Mouse (Mus musculus): ENCODE data around the gene Srp14. TPM values are rescaled to one million over a fixed set of nuclear protein-coding genes. Genes with fewer than 3 reads are reported as not detected.

The Srp14 gene
- 23.6 and 77.0 TPM in 2 replicates for polyA plus RNA-seq (2012)

DNA sequence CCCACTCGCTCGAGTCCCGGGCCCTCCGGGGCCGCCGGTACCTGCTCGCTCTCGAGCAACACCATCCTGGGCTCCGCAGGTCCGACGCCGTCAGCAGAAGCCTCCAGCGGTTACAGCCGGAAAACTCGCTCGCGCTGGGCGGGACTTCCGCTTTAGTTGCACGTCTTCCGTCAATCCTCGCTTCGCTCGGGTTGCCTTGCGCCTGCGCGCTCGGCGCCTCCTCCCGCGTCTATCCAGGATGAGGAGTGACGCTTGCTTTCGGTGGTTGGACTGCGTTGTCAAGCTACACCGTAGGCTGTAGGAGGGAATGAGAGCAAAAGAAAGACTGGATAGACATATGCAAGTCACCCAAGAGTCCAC lies at the start of gene Srp14:
TSS of gene Srp14 (minus strand) at position 162 of the 360 bp plus-strand sequence.
- TF ChIP-seq GATA1 (IDR thresholded peaks at IDR 0.05; ENCODE audit: low read length), result no peak

DNA sequence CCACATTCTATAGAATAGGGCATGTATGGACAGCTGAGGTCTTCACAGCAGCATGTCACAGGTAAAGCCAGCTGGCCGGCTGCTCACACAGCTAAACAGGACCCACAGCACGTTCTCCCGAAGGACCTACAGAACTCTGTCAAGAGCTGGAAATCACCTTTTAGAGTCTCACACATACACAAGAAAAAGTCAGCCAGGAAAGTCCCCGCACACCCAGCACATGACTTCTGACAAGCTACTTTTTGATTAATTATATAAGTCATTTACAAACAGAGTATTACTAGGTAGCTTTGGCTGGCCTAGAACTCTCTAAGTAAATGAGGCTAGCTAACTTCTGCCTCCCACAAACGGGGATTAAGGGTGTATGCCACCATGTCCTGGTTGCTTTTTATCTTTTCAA lies 47.0 kb upstream of the Srp14 start:
- TF ChIP-seq GATA1 (IDR thresholded peaks at IDR 0.05; ENCODE audit: low read length), result no peak

DNA sequence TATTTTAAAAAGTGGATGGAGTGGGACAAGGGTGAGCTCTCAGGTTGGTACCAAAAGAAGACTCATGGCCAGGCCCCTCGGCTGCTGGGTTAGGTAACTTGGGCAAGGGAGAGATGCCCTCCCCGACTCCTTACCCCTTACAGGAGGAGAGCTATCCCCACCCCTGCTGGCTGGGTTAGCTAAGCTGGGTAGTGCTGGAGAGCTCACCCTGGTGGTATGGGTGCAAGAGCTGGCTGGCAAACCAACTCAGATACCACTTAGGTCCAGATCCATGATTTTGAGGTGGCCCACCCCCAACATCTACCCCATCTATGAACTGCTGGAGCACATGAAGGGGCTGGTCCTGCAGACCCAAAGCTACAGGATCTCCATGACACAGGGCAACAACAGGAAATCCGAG lies 45.3 kb upstream of the Srp14 start:
- TF ChIP-seq GATA1 (IDR thresholded peaks at IDR 0.05; ENCODE audit: low read length), result no peak

DNA sequence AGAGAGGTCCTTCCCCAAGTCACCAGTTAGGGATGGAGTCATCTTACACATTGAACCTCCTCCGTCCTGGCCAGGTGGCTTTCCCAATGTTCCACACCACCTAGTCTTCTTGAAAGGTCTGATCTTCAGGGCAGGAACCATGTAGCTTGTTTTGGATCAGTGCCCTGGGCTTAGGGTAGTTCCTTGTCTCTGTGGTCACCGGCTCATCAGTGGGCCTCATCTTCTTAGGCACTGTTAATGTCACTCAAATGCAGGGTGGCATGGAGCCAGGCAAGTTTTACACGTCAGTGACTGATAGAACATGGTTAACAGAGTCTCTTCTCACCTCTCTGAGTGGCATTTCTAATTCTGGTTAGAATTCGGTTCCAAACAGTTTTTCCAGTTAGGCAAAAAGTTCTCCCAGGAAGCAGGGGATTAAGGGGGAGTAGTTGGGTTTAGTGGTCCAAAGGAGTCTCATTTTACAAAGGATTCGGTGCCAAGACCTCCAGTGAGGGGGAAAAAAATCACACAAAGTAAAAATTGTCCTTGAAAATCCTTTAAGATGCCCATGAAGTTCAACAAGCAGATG lies 43.7 kb upstream of the Srp14 start:
- no peak for TF ChIP-seq GATA1 (IDR thresholded peaks at IDR 0.05; ENCODE audit: low read length)

DNA sequence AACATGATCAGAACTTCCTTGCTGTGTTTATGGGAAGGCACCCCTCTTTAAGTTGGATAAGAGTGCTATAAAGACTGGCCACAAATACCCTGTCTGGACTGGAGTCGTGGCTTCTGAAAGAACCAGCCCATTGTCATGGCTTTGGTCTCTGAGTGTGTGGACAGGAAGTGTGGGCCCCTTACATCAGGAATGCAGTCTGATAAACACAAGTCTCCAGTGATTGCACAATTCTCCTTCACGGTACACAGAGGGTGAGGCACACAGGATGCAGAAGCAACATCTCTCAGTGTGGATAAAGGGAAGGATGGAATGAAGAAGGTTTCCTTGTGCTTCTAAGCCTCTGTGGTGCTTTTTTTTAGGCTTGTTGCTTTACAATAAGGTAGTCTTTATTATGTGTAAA lies 42.8 kb upstream of the Srp14 start:
- no peak for TF ChIP-seq GATA1 (IDR thresholded peaks at IDR 0.05; ENCODE audit: low read length)

DNA sequence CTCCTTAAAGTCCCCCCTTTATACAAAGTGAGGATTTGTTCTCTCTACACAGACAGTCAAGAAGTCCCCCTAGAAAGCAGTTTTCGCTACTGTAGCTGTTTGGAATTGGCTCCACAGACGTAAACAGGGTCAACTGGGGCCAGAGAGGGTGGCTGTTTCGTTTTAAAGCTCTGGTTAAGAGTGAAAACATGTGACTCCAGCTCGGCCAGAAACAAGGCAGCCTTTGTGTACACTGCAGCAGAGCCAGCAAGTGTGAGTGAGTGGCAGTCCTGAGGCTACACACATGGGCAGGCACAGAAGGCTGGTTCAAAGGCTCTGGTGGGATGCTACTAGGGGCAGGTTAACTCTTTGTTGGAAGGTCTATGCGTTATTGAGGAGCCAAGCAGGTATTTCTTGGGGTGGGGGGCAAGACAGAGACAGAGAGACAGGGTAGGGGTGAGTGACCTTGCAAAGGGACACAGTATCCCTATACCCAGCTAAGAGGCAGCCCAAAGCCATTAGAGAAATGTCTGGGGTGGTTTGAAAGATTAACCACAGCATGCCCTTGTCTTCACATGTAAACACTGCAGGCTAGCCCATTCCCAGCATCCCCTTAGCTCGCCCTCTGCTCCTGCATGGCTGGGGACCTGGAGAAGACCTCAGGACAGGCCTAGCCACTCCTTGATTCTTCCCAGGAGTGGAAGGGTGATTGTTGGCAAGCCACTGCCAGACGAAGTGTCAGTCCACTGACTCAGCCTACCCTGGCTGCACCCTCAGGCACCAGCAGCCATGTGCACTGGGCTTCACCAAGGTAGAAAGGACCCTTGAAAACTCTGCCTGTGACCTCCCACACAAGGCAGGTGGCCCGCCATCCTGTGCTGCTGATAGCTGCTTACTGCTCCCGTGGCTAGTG lies 40.8 kb upstream of the Srp14 start:
- TF ChIP-seq GATA1 (IDR thresholded peaks at IDR 0.05; ENCODE audit: low read length), result no peak

DNA sequence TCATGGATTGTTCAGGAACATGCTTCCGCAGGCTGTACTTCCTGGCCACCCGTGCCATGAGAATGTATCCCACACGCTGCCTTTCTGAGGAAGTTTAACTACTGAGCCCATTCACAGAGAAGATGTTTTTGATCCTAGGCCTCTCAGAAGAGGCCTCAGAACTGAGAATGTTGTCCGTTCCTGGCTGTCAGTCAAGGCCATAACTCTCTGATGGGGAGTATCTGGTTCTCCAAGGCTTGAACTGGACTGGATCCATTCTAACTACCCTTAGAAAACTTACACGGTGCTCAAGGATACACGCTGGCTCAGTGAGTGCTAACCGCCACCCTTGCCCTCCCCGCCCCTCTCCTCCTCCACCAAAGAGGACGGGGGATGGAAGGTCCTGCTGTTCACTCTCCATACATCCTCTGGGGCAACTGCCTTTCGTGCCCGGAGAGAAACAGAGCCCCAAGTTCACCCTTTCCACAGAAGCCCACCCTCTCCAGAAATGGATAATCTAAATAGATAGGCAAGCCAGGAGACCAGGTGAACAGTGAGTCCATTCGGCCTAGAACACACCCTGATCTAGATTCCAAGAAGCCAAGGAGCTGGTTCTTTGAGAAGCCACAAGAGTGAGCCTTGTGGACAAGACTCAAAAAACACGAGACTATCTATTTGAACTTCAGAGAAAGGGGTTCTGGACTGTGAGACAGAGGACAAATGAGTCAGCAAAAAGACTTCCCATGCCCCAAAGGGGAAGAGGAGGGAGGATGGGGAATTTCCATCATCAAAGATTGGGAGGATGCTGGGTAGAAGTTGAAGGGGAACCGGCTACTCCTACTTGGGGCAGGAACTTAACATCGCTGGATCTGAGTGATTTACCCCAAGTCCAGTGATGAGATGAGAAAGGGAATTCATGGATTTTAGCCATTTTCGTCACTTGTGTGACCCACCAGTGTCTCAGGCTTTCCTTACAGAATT lies 33.2 kb upstream of the Srp14 start:
- TF ChIP-seq GATA1 (IDR thresholded peaks at IDR 0.05; ENCODE audit: low read length), result no peak

DNA sequence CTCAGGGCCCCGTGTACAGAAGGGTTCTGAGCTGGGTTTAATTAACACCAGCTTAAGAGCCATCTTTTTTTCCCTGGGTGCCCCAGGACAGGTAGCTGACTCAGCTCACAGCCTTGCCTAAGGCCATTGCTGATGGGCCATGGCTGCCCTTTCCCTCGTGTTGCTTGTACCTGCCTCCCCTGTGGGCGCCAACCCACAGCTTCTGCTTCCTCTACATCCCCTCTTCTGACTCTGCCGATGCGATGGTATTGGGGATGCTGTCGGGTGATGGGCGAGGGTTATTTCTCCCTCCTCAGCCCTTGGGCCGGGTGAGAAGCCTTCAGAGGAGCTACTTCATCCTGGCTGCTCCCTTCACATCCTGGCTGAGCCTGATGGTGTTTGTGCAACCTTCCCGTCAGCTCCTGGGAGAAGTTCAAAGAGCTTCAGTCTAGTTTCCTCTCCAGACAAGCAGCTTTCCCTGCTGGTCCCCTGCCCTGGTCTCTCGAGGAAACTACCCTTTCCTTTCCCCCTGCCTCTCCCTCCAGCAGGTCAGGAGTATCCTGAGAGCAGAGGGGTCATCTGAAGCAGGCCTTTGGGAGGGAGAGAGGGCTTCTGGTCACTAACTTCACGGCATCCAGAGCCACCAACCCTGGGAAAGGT lies 32.4 kb upstream of the Srp14 start:
- no peak for TF ChIP-seq GATA1 (IDR thresholded peaks at IDR 0.05; ENCODE audit: low read length)

DNA sequence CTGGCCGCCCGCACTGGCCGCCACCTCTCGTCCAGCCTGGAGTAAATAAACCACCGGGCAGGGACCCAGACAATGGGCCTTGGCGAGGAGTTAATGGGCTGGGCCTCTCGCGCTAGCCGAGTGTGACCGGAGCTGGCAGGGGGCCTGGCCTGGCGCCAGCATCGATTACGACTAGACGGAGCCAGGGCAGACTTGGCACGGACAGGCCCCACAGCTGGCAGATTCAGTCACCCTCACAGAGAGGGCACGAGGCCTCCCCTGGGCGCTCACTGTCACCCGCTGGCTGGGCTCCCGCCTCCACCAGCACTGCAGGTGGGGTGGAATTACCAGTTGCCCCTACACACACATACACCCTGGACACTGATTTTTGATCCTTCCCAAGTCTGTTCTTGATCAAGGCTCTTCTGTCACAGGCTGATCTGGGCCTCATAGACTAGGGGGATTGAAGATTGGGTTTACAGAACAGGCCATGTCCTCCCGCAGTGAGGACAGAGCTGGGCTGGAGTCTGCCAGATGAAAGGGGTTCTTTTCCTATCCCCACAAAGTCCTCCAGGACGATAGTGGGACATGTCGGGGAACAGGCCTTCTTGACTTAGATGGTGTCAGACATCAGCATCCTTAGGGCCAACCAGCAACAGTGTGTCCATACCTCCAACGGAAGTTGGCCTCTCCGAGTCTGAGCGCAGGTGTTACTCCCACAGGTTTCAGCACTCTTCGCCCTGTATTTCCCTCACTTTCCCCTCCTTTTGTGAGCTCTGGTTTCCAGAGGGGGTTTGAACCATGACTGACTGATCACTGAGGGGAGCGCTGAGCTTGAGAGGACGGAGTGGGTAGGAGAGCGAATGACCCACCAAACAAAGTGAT lies 31.2 kb upstream of the Srp14 start:
- TF ChIP-seq GATA1 (IDR thresholded peaks at IDR 0.05; ENCODE audit: low read length), result no peak

DNA sequence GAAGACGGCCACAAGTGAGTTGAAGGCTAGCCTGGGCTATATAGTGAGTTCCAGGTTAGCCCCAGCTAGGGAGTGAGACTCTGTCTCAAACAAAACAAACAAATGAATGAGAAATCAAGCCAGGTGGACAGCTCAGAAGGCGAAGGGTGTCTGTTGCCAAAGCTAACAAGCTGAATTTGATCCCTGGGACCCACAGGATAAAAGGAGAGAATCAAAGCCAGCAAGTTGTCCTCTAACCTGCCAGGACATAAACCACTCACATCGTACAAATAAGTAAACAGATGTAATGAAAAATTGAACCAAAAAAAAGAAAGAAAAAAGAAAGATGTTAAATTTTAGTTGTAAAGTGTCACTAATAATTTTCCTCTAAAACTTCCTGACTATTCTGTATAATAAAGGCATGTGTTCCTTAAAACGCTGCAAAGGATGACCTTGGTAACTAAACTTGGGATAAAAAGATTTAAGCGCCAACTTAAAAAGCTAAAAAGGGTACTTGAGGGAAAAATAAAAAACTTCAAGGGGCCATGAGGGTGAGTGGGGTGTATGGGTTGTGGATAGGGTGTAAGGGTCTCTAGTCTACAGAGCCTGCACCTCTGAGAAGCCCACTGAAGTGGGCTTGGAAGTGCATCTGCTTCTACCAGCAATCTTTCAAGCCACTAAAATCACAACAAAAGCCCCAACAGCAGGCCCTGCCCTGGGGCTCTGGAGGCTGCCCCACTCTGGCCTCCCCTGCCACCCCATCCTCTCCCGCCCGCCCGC lies 30.4 kb upstream of the Srp14 start:
- no peak for TF ChIP-seq GATA1 (IDR thresholded peaks at IDR 0.05; ENCODE audit: low read length)

DNA sequence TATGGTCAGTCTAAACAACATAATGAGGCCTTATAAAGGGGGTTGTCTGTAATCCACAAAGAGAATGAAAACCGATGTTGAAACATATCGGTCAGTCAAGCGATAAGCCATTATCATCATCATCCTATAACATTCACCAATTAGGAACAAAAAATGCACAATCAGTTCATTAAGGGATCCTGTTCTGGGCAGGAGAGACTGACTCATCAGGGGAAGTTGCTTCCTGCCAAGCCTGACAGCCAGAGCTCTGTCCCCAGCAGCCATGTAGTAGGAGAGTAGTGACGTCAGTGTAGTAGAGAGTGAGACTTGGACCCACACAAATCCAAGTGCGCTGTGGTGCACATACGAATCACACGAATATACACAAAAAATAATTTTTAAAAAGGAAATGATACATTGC lies 27.6 kb upstream of the Srp14 start:
- no peak for TF ChIP-seq GATA1 (IDR thresholded peaks at IDR 0.05; ENCODE audit: low read length)

DNA sequence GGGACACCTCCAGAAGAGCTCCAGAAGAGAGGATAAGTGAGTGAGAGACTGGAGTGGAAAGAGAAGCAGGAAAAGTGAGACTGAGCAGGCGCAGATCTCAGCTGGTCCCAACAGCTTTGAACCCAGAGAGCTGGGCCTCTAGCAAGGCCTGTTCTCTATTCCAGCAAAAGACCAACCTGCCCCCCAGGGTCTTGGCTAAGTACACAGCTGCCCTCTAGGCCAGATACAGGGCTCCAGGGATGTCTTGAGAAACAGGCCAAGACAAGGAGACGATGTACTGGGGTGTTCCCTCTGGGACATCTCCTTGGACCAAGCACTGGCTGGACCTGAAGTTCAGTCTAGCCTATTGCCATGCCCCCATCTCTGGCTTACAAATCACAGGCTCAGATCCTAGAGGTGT lies 20.7 kb upstream of the Srp14 start:
- no peak for TF ChIP-seq GATA1 (IDR thresholded peaks at IDR 0.05; ENCODE audit: low read length)

DNA sequence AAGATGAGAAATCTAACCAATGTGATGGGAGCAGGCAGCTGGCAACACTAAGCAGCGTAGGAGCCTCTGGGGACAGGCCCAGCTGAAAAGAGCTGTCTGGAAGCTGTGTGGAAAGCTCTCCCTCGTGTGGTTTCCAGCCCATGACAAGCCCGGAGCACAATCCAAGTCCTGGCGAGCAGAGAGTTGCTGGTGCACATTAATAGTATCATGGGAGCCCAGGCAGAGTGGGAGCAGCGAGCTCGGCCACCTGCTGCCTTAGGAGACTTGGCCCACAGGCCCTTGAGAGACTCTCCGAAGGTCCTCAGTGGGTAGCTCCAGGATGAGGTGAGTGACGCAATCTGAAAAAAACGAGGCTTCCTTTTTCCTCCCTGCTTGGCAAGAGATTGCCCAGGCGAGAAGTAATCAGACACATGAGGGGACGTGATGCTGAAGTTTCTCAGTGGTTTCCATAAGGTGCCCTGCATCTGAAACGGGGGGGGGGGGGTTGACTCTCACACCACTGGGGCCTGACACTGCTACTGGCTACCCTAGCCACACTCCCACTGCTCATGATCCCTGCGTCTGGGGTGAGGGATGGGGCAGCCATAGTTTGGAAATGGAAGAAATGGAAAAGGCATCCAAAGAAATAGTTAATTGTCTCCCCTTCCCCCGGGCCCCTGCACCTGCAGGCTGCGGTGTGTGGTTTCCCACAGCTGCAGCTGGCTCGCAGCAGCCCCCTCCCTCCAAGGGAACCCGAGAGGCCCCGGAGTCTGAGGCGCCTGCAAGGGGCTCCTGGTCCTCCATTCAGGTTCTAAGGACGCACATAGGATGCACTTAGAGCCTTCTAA lies 19.8 kb upstream of the Srp14 start:
- no peak for TF ChIP-seq GATA1 (IDR thresholded peaks at IDR 0.05; ENCODE audit: low read length)

Measured in G1E-ER4 (cell line).